ENCODE assay signal across 8 mouse cellular contexts in the genomic region with DNA sequence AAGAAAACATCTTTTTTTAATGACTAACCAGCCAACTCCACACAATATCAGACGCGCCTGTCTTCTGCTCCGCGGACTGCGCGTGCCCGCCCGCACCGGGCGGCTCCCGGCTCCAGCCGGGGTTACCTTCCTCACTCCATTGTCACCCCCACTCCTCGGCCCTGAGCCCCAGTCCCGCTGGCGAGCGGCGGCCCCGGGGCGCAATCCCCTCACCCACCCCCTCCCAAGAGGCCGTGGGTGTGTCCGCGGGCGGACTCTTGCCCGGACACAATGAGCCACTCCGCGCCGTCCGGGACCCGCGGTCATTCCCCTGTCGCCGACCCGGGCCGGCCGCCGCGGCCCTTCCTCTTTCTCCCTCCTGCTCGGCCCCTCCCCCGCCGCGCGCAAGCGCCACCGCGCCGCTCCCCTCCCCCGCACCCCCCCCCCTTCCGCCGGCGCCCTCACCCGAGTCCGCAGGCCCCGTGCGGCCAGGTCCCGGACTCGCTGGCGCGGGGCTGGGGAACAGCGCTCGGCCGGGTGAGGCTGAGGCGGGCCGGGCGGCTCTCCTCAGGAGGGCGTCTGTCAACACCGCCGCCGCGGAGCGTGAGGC. TPM values are rescaled to one million over a fixed set of nuclear protein-coding genes. Genes with fewer than 3 reads are reported as not detected.
DNase-seq lines count a peak whose midpoint lies in the region; ATAC-seq and TF ChIP-seq lines count a peak whose summit lies in the region.

No protein-coding gene starts in this region.

- WGBS in cerebellum, adult 2 months, result under 1% methylated on average over 53 of the region's 70 CpGs
- WGBS in forebrain, postnatal 0 days, result 2% methylated on average over 39 of the region's 70 CpGs
- under 1% methylated on average over 55 of the region's 70 CpGs for WGBS in hindbrain, embryonic 13.5 days
- WGBS in limb, embryonic 14.5 days, result 0% methylated on average over 46 of the region's 70 CpGs
- WGBS in midbrain, embryonic 12.5 days, result under 1% methylated on average over 38 of the region's 70 CpGs

- peak overlapping the region; percentile 63 for H3K4me3 ChIP-seq in cerebellum, adult 2 months (replicated peaks; ENCODE audit: insufficient read depth, low read depth, low read length)
- peak overlapping the region; percentile 99 for H3K4me3 ChIP-seq in forebrain, postnatal 0 days (ENCODE audit: low read depth, low read length)
- H3K4me3 ChIP-seq in hindbrain, embryonic 13.5 days, result peak overlapping the region; percentile 91
- H3K4me3 ChIP-seq in limb, embryonic 14.5 days (replicated peaks; ENCODE audit: low read length), result peak overlapping the region; percentile 92
- peak overlapping the region; percentile 94 for H3K4me3 ChIP-seq in midbrain, embryonic 12.5 days

- DNase-seq in layer of hippocampus, adult 8-10 months (ENCODE audit: low spot score in 2 of 2), result peak; percentile 9 to 17
- no peak for DNase-seq in layer of hippocampus, adult 11-12 months (ENCODE audit: low spot score)
- DNase-seq in cerebellum, adult 2 months, result no peak
- no peak for DNase-seq in forebrain, postnatal 0 days
- DNase-seq in limb, embryonic 14.5 days (ENCODE audit: low spot score), result peak; percentile 28
- DNase-seq in spleen, postnatal 14 days (ENCODE audit: low spot score in 2 of 2), result peak; percentile 44 to 61

- H3K9me3 ChIP-seq in forebrain, postnatal 0 days (ENCODE audit: low read length), result no peaks in the 10 kb centered on the region
- H3K9me3 ChIP-seq in hindbrain, embryonic 13.5 days, result no peaks in the 10 kb centered on the region
- no peaks in the 10 kb centered on the region for H3K9me3 ChIP-seq in limb, embryonic 14.5 days (ENCODE audit: control insufficient read depth, low read length)
- no peaks in the 10 kb centered on the region for H3K9me3 ChIP-seq in midbrain, embryonic 12.5 days

- peak overlapping the region; percentile 91 for H3K27ac ChIP-seq in cerebellum, adult 2 months (ENCODE audit: insufficient read depth, low read length)
- H3K27ac ChIP-seq in forebrain, postnatal 0 days (ENCODE audit: low read depth, low read length), result peak overlapping the region; percentile 96
- peak overlapping the region; percentile 99 for H3K27ac ChIP-seq in hindbrain, embryonic 13.5 days
- H3K27ac ChIP-seq in limb, embryonic 14.5 days (replicated peaks; ENCODE audit: low read depth, low read length), result peak overlapping the region; percentile 98
- H3K27ac ChIP-seq in midbrain, embryonic 12.5 days (replicated peaks), result peak overlapping the region; percentile 99

- no peaks in the 10 kb centered on the region; the same call in 1 of the 2 replicates for H3K36me3 ChIP-seq in forebrain, postnatal 0 days (ENCODE audit: insufficient read depth)
- no peaks in the 10 kb centered on the region; the same call in 1 of the 2 replicates for H3K36me3 ChIP-seq in hindbrain, embryonic 13.5 days
- 0 out of 2 replicates have a peak, but pooled peaks cover 5% of the 10 kb centered on the region for H3K36me3 ChIP-seq in limb, embryonic 14.5 days (ENCODE audit: control insufficient read depth, insufficient read depth, low read length)
- H3K36me3 ChIP-seq in midbrain, embryonic 12.5 days, result 0 out of 2 replicates have a peak, but pooled peaks cover 3% of the 10 kb centered on the region

- peak; percentile 81 for ATAC-seq in forebrain, postnatal 0 days
- peak; percentile 93 for ATAC-seq in hindbrain, embryonic 13.5 days (ENCODE audit: low FRiP score)
- ATAC-seq in limb, embryonic 14.5 days (ENCODE audit: low FRiP score, low read depth), result peak; percentile 84
- peak; percentile 93 for ATAC-seq in midbrain, embryonic 12.5 days (ENCODE audit: low FRiP score, low read depth)

- H3K4me2 ChIP-seq in forebrain, postnatal 0 days (ENCODE audit: low read depth), result peak overlapping the region; percentile 57
- peak overlapping the region; percentile 72 for H3K4me2 ChIP-seq in hindbrain, embryonic 13.5 days
- H3K4me2 ChIP-seq in limb, embryonic 14.5 days (replicated peaks; ENCODE audit: low read depth, low read length, severe bottlenecking), result peak overlapping the region; percentile 65
- peak overlapping the region; percentile 66 for H3K4me2 ChIP-seq in midbrain, embryonic 12.5 days (replicated peaks)

- H3K4me1 ChIP-seq in cerebellum, adult 2 months (ENCODE audit: control insufficient read depth, insufficient read depth, low read length), result no peaks in the 10 kb centered on the region
- H3K4me1 ChIP-seq in forebrain, postnatal 0 days (ENCODE audit: insufficient read depth), result peaks cover 5% of the 10 kb centered on the region
- peaks cover 16% of the 10 kb centered on the region for H3K4me1 ChIP-seq in hindbrain, embryonic 13.5 days (replicated peaks)
- peaks cover 7% of the 10 kb centered on the region for H3K4me1 ChIP-seq in limb, embryonic 14.5 days (ENCODE audit: control insufficient read depth, insufficient read depth, low read length)
- H3K4me1 ChIP-seq in midbrain, embryonic 12.5 days, result peaks cover 9% of the 10 kb centered on the region

- no peaks in the 10 kb centered on the region for H3K27me3 ChIP-seq in cerebellum, adult 2 months (ENCODE audit: control insufficient read depth, insufficient read depth, low read length)
- no peaks in the 10 kb centered on the region for H3K27me3 ChIP-seq in forebrain, postnatal 0 days (ENCODE audit: insufficient read depth, low read length)
- 0 out of 2 replicates have a peak, but pooled peaks cover 5% of the 10 kb centered on the region for H3K27me3 ChIP-seq in hindbrain, embryonic 13.5 days
- H3K27me3 ChIP-seq in limb, embryonic 14.5 days (ENCODE audit: control insufficient read depth, insufficient read depth, low read length), result no peaks in the 10 kb centered on the region
- no peaks in the 10 kb centered on the region for H3K27me3 ChIP-seq in midbrain, embryonic 12.5 days

- no peak for TF ChIP-seq POLR2A in cerebellum, adult 2 months (IDR thresholded peaks at IDR 0.05; ENCODE audit: borderline replicate concordance, insufficient read depth, low read length)
- TF ChIP-seq POLR2A in limb, embryonic 14.5 days (IDR thresholded peaks at IDR 0.05; ENCODE audit: borderline replicate concordance, extremely low read depth, insufficient read depth, insufficient read length), result no peak

- no peak for TF ChIP-seq CTCF in cerebellum, adult 2 months (IDR thresholded peaks at IDR 0.05; ENCODE audit: borderline replicate concordance, insufficient read depth, low read depth, low read length)
- TF ChIP-seq CTCF in forebrain, postnatal 0 days (IDR thresholded peaks at IDR 0.05; ENCODE audit: low read depth), result no peak

- H3K9ac ChIP-seq in forebrain, postnatal 0 days, result peak overlapping the region; percentile 91
- H3K9ac ChIP-seq in hindbrain, embryonic 13.5 days, result peak overlapping the region; percentile 95
- peak overlapping the region; percentile 98 for H3K9ac ChIP-seq in limb, embryonic 14.5 days (ENCODE audit: low read depth, low read length, severe bottlenecking)
- H3K9ac ChIP-seq in midbrain, embryonic 12.5 days (replicated peaks), result peak overlapping the region; percentile 99

RNA-seq across cellular contexts. Expression of gene Rnf111, which starts 0.4 kb away (rescaled TPM):
- 10 to 100 TPM; 39.2 to 46.8 (median 40.2) TPM for total RNA-seq in layer of hippocampus, adult 8-10 months (2022)
- 30.1 and 32.2 TPM in 2 replicates for polyA plus RNA-seq in cerebellum, adult 2 months (2012; rRNA removed)
- total RNA-seq in forebrain, postnatal 0 days (2014; rRNA removed), result 29.4 and 40.5 TPM in 2 replicates
- 12.4 and 18.7 TPM in 2 replicates for polyA plus RNA-seq in forebrain, postnatal 0 days (2015; fragmentation: Nextera tagmentation; extraction: Ambion mirVana)
- 34.5 and 36.7 TPM in 2 replicates for polyA plus RNA-seq in hindbrain, embryonic 13.5 days (2015; fragmentation: Nextera tagmentation; extraction: Ambion mirVana)
- 38.8 and 48.7 TPM in 2 replicates for polyA plus RNA-seq in limb, embryonic 14.5 days (2012; rRNA removed)
- polyA plus RNA-seq in limb, embryonic 14.5 days (2014; fragmentation: Nextera tagmentation; extraction: Ambion mirVana), result 25.3 and 29.9 TPM in 2 replicates
- 47.5 and 52.0 TPM in 2 replicates for polyA plus RNA-seq in midbrain, embryonic 12.5 days (2016; fragmentation: Nextera tagmentation; extraction: Ambion mirVana)

RNA-seq across cellular contexts. Expression of gene Sltm, which starts 39.4 kb away (rescaled TPM):
- total RNA-seq in layer of hippocampus, adult 8-10 months (2022), result 10 to 100 TPM; 48.5 to 60.9 (median 55.9) TPM
- 51.4 and 52.7 TPM in 2 replicates for polyA plus RNA-seq in cerebellum, adult 2 months (2012; rRNA removed)
- total RNA-seq in forebrain, postnatal 0 days (2014; rRNA removed), result 43.2 and 51.1 TPM in 2 replicates
- 38.1 and 43.9 TPM in 2 replicates for polyA plus RNA-seq in forebrain, postnatal 0 days (2015; fragmentation: Nextera tagmentation; extraction: Ambion mirVana)
- 69.4 and 71.3 TPM in 2 replicates for polyA plus RNA-seq in hindbrain, embryonic 13.5 days (2015; fragmentation: Nextera tagmentation; extraction: Ambion mirVana)
- polyA plus RNA-seq in limb, embryonic 14.5 days (2012; rRNA removed), result 33.9 and 52.8 TPM in 2 replicates
- 49.8 and 52.3 TPM in 2 replicates for polyA plus RNA-seq in limb, embryonic 14.5 days (2014; fragmentation: Nextera tagmentation; extraction: Ambion mirVana)
- 79.3 and 83.4 TPM in 2 replicates for polyA plus RNA-seq in midbrain, embryonic 12.5 days (2016; fragmentation: Nextera tagmentation; extraction: Ambion mirVana)

Comparison
In these comparisons a context has a peak if more than half of its experiments do, and no peak if none do; other contexts are left out.
1. DNase-seq: peak in layer of hippocampus, adult 8-10 months (2 of 2), limb, embryonic 14.5 days (single experiment) and spleen, postnatal 14 days (2 of 2); none in layer of hippocampus, adult 11-12 months (single experiment), cerebellum, adult 2 months (0 of 2) and forebrain, postnatal 0 days (single experiment).
2. Peak in every context shown above with its lines, with median percentiles within 50 percentile points of each other: H3K27ac ChIP-seq, H3K4me3 ChIP-seq, ATAC-seq, H3K4me2 ChIP-seq and H3K9ac ChIP-seq.